Mouse (Mus musculus) left cerebral cortex, adult 8-10 months (tissue): ENCODE measurements around the gene Mipol1. TPM values are rescaled to one million over a fixed set of nuclear protein-coding genes. Genes with fewer than 3 reads are reported as not detected.

ENCODE experiments used
- DNase-seq, 2 experiments: peaks; one replicate each; pipeline ENCODE4 v3.0.0; 2022; ENCODE audit warnings: low spot score in 2 of 2
- total RNA-seq, 4 experiments: library from RNA; stranded (reverse); gene quantifications; 2 replicates each; pipeline ENCODE4 v1.2.4; 2022

Mipol1 gene
- total RNA-seq, 4 experiments from 2014 or later = 7.9 to 13.1 (median 8.4) TPM

DNA sequence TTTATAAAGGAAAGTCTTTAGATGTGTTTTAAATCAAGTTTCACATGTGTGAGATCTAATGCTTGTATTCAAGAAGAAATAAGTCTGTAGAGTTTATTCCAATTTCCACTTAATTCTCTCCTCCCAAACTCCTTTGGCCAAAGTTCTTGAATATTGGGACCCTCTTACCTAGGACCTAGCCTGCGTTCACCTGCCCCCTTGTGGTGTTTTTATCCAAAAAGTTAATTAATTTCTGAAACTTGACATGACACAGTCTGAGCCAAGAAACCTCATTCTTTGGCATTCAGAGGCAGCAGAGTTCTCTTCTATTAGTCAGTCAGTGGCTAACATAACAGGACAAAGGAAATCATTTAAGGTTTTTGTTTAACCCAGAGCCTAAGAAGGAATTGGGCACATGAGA lies 284.3 kb downstream of the Mipol1 start:
- no peak for DNase-seq

DNA sequence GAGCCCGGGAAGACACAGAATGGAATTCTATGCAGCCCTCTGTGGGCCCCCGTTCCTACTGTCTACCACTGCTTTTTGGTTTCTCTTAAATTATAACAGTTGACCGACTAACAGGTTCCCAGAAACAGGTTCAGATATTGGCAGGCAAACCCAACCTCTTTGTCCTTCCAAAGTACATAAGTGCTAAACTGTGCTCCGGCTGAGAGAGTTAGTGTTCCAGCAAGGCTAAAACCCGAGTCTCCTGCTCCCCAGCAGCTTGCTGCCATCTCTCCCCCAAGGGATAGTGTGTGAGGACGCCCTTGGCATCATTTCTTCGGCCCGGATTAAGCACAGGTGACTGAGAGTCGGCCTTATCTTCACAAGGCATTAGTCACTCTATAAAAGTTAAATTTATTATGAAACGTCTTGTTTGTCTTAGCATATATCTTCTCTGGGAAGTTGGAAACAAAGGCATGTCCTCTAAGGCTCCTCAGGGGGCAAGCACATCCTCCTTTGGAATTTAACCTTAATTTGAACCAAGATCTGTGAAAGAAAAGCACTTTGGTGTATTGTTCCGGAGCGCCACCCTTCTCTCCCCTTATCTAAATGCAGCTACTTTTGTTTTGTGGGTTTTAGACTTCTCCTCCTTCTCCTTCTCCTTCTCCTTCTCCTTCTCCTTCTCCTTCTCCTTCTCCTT lies 285.6 kb downstream of the Mipol1 start:
- no peak for DNase-seq

DNA sequence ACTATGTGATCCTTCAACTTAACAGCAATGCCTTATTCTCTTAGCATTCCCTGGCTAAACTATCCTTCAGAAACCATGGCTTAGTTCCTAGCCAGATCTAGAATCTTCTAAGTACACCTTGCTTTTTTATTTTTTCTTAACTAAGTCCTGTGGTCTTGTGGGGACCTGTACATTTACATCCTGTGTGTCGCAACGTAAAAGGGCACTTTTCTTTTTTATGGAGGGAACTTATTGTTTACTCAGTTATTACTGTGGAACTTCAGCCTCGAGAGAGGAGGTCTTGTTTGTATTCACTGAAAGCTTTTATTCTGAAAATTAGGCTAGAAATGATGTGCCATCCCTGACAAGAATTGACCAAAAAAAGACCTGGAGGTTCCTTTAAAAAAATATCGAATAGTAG lies 298.1 kb downstream of the Mipol1 start:
- no peak for DNase-seq

DNA sequence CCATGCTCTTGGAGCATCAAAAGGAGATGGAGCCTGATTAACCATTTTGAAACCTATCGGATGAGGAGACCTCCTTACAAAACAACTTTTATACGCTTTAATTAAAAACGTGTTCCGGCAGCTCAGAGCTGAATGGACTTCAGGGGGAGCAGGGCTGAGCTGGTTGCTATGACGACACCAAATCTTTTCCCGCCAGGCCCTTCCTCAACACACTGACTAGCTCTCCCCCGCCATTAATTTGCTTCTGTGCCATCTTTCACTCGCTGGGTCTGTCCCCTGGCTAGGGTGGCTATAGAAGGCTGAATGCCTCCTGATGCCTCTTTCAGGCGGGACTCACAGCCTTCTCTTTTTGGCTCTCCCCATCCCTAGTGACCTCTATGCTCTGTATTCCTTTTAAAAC lies 300.2 kb downstream of the Mipol1 start:
- no peak for DNase-seq

DNA sequence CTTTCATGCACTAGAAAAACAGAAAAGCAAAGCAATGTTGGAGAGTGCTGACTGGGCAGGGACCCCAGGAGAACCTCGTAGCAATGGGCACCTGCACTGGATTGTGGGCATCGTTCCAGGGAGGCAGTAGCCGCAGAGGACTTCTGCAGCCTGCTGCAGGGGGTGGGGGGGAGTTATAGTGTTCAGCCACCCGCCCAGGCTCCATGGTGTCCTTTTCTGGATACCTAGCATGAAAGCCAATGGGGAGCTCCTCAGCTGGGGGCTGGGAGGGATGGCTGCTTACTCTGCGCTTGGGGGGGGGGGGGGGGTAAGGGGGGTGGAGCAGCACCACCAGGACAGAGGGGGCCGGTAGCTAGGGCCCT lies 304.3 kb downstream of the Mipol1 start:
- no peak for DNase-seq

DNA sequence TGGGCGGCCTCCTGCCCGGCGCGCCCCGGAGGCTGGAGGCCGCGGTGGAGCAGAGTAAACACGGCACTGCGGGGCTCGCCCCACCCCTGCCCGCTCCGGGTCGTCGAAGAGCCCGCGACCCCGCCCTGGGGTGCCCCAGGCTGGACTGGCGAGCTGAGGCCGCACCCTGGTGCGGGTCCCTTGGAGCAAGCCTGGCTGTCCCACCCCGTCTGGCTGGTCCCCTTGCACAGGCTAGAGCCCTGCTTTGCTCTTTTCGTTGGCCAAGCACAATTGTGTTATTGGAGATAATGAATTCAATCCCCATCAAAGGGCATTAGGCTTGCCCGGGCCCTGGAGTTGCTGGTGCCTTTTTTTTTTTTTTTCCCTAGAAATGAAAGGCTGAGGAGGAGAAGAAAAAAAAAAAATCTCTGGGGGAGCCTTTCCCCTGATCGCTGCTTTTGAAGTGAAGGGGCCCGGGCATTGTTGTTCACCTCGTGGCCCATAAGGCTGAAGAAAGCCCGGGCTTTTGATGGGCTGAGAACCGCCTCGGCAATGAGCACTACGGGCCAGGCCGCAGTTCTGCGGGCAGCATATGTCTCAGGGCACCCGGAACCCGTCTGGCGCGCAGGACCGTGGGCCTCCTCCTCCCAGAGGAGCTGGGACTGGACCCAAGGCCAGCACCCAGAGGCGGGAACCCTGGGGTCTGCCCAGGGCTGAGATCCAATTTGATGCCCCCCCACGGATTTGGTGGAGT lies 304.8 kb downstream of the Mipol1 start:
- DNase-seq = no peak

DNA sequence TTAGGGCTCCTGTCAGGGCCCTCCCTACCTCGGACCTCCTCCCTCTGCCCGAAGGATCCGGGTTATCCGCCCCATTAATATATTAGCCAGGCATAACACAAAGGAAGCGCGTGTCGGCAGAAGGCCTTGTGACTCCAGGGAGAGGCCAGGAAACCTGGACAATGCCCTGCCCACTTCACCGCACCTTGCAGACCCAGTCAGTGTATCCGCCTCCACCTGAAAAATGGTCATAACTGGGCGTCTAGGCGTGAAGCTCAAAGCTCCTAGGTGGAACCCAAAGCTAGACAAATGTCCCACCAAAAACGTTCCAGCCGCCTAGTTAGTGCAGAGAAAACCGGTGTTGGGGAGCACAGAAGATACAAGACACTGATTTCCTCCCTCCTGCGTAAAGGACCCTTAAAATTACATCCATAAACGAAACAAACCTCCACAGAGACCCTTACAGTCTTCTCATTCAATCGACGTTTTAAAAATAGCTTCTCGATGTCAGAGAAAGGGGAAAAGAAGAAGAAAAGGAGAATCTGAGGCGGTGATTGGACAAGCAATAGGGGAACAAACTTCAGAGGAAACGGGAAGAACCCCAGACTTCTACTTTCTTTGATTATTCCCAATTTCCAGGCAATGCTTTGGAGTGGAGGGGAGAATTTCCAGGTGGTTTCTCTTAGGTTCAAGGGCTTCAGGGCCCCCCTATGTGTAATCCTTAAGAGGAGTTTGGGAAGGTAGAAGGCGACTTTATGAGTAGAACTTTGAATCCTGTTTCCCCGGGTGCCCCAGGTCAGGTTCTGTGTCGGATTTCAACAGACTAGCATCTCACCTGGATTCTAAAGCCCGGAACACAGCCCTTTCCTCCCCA lies 306.1 kb downstream of the Mipol1 start:
- DNase-seq = no peak

DNA sequence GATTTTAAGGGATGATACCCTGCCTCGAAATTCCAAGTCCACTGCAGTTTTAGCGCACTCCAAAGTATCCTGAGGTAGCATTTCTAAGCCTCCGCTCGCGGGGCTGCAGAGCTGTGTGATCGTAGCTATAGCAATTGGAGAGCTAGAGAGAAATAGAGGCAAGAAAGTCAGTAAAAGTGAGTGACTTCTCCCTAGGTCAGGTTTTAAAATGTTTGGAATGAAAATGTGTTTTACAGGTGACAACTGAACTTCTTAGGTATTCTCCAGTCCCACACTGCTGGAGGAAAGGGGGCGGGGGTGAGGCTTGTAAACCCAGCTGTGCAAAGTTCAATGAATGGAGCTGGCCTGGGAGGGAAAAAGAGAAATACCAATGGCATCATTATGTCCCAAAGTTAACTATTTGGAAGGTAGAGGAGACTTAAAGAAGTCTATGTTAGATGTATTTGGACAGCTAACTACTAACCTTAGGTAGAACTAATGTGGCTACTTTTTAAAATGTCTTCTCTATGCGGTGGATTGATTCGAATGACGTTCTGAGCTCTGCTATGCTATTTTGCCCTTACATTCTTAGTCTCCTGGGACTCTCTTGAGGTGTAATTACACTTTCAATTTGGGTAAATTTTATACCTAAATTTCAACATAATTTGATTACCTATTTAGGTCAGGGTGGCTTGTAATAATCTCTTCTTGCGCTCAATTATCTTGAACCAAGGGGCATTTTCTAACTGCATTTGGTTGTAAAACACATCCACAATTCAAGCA lies 306.9 kb downstream of the Mipol1 start:
- DNase-seq = no peak

DNA sequence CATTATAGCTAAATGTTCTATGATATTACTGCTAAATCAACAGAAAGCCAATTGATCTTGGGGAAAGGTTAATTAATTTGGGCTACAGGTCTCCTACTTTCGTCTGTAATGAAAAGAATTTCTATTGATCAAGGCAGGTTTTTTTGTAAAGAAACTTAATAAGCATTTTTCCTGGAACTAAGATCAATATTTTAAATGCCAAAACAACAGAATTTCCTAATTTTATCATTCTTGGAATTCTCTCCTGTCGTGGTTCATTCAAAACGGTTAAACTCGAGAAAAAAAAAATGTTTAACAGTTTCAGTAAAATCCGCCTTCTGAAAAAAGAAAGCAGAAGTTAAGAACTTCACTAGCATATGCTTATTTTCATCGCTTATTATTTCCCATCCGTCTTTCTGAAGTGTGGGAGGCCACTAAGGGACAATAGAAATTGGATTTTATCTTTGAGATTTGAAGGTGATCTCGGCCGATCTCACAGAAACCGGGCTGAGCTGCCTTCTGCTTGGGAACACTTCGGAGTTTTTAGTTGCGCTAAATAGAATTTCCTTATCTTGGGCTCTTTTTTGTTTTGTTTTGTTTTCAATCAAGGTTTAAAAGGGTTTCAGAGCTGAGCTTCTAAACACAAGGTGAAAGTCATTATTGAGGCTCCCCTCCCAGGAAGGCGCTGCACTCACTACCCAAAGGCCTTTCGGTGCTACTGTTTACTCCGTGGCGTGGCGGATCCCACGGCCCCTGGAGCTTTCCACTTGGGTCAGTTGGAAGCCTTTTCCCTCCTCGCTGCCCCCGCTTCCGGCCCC lies 307.8 kb downstream of the Mipol1 start:
- DNase-seq = no peak

DNA sequence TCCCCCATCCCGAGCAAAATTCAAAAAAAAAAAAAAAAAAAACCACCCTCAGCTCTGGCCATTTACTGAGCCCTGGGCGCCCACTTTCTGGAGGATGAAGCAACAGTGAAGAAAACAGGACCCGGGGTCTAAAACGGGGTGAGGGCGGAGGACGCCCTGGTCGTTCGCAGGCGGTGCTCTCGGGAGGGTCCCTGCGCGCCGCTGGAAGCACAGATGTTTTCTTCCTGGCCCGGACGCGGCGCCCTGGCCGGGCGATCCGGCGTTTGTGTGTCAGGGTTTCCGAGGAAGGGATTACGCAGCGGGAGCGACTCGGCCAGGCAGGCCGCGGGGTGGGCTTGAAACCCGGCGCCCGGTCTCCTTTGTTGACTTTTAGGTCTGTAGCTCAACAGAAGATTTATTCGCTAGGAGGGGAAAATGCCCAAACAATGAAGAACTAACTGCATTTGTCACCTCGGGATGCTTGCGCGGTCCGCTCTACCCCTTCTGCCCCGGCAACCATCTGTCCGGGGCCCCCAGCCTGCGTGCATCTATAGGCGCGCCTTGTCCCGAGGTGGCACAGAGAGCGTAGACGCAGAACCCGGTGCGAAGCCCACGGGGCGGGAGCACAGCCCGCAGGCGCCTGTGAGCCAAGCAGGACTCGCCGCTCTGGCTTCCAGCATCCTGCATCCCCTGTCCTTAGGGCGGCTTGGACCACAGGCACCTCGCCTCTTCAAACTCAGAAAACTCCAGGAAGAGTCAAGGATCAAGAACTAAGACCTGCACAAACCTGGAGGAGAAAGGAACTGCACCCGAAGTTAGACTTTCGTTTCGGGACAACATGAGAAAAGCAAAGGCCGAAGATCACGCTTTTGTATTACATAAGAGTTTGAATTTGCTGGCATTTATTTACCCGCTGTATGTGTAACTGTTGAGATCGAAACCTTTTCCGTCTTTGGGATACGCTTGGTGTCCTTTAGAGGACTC lies 308.6 kb downstream of the Mipol1 start:
- no peak for DNase-seq

DNA sequence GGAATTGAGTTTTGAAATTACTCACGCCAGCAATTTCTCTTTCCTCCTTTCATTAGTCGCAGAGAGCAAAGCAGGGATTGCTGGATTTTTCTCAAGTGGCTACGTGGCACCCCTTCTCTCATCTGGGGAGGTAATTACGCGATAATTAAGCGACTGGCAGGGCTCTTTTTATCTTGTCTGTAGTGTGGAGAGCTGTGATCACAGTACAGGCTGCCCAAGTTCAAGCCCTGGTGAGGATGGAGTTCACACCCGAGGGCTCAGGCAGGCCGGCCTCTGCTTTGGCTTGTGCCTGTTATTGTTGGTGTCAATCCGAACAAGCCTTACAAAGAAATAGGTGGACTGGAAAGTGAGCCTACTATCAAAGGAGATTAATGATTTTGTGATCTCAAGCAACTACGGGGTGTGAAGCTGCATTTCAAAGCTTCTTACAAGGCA lies 309.3 kb downstream of the Mipol1 start:
- DNase-seq = no peak

DNA sequence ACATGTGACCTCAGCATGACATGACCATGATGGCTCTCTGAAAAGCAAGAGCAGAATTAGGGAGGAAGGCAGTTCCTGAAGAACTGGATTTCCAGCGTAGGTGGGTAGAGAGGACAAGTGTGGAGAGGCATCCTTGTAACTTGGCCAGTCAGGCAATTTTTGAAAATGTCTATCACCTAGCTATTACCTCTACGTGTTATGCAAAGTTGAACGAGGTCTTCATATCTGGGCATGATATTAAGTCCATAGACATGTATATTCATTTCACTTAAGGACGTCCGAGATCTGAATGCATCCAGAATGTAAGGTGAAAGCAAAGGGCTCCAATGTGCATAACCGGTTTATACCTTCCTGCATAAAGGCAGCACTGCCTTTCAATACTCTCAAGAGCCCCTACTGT lies 310.9 kb downstream of the Mipol1 start:
- no peak for DNase-seq

DNA sequence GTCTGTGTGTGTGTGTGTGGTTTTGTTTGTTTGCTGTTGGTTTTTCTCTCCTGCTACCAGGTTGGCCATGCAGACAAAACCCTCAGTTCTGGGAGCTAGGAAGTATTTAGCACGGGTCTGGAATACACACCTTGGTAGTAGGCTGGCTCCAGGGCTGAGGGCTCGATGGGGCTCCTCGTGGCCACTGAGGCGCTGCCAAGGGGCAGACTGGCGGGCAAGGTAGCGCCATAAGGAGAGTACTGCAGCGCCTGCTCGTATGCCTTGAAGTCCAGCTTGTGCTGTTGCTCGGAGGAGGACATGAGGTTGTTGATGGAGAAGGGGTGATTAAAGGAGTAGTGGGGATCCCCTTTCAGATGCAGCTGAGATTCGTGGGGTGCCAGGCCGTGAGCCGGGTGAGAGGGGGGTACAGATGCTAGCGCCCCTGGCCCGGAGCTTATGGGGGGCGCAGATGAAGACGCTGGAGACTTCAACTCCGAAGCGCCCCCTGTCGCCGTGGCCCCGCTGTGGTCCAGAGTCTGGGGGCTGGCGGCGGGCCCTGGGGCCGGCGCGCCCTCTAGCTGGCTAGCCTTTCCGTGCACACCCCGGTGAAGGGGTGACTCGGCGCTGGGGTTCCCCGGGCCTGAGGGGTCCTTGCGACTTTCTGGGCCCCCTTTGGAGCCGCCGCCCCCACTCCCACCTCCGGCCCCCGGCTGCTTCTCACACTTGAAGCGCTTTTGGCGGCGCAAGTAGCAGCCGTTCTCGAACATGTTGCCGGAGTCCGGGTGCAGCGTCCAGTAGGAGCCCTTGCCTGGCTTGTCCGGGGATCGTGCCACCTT lies 311.9 kb downstream of the Mipol1 start:
- DNase-seq = no peak

DNA sequence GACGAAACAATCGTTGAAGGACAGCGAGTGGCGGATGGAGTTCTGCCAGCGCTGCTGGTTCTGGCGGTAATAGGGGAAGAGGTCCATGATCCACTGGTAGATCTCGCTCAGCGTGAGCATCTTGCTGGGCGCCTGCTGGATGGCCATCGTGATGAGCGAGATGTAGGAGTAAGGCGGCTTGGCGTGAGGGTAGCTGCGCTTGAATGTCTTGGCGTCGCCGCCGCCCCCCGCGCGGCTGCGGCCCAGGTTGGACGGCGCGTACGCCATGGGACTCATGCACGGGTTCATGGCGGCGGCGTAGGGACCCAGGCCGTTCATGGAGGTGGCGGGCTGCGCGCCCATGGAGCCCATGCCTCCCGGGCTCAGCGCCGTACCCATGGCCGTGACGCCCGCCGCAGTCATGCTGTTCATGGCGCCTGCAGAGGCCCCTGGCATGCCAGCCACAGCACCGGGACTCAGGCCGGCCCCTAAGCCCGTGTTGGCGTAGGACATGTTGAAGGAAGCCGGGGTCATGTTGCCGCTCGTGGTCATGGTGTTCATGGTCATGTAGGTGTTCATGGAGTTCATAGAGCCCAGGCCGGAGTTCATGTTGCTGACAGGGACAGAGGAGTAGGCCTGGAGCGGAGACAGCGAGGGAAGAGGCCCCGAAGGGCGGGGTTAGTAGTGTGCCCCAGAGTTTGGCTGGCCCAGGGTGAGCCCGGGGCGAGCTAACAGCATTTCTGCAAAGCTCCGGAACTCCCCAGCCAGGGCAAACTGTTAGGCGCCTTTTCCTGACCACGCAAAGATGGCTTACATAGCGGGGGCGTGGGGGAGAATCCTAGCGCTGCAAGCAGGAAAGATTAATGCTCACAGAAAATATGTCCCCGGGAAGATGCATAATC lies 312.8 kb downstream of the Mipol1 start:
- no peak for DNase-seq

DNA sequence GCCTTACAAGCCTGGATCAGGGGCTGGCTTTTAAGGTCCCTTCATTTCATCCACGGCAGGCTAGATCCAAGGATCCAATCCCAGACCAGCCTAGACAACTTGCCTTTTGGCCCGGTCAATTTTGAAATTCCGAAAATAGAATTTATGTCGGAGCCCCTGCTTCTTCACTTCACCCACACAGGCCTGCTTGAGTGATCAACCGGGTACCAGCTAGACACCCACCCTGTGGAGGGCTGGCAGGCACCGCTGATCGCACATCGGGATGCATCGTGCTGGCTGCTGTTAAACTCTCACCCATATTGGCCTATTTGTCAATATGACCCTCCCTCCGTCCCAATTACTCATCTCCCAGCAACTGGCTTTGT lies 313.4 kb downstream of the Mipol1 start:
- no peak for DNase-seq

DNA sequence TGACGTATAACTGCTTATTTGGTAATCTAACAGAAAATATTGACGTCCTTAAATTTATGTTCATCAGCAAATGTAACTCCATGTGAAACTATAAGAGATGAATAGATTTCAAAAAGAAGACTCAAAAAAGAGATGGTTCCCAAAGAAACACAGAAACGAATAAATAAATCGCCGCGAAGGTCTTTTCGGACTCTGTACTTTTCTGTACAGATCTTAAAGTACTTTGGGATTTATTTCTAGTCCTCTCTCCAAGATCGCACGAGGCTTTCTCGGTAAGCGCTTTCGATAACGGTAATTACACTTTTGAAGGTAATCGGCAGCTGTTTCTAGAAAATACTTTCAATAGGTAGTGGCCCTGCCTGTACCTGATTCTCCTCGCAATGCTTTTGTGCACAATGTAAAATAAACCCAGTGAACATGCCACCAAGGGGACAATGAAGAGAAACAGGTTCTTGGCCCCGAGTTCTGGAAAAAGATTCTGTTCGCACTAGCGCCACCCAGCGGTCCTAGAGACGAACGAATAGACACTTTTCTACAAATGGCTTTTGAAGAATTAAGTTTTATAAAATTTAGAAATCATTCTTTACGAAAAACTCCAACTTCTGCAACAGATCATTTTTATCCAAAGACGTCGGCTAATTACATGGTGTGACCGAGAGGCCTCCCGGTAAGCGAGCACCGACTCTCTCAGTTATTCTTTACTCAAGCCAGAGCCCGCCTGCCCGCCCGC lies 314.6 kb downstream of the Mipol1 start:
- no peak for DNase-seq
